Mouse (Mus musculus): ENCODE results near the gene Lhfpl2.

Lhfpl2 gene

DNA sequence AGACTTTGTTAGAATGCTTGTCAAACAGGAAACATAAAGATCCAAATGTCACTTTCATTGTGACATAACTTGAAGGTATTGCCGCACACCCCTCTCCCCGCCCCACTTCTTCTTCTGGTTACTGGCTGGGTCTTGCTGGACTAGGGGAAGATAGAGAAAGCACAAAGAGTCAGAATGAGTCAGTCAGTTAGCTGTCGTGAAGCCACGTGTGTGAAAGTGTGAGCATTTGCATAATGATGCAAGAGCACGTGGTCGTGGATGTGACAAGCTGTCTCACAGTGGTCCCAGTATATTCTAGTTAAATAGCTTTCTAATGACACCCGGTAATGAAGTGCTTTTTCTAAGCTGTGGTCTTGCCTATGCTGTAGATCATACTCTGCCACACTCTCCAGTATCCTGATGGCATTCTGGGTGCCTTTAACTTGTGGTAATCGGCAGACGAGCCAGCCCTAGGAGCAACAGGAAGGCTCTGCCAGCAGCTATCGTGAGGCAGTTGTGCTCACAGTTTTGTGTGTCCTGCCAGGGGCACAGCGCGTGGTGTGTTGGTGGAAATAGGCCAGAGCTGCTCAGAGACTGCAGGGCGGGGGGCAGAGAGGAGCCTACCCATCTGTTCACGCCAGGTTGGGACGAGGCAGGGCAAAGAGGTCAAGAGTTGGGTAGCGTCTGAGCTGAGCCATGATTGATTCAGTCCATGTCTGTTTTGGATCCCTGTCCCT is 40.9 kb downstream of the Lhfpl2 start:
- no peak for DNase-seq (ENCODE audit: low spot score)

DNA sequence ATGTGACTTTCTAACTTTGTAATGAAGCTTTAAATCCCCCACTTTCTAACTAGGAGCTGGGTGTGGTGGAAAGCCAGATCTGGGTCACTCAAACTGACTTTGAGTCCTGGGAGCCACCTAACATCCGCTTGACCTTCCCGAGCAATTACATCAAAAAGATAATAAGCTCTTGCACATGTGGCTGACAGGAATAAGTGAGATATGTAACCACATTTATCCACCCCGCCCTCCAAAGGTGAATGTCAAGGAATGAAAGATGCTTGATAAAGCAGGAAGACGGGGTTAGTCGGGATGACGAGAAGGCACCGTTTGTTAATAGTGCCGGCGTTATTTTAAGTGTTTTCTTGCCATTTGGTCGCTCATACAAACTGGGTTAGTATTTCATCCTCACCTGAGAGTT is 41.5 kb downstream of the Lhfpl2 start:
- no peak for DNase-seq (ENCODE audit: low spot score)

DNA sequence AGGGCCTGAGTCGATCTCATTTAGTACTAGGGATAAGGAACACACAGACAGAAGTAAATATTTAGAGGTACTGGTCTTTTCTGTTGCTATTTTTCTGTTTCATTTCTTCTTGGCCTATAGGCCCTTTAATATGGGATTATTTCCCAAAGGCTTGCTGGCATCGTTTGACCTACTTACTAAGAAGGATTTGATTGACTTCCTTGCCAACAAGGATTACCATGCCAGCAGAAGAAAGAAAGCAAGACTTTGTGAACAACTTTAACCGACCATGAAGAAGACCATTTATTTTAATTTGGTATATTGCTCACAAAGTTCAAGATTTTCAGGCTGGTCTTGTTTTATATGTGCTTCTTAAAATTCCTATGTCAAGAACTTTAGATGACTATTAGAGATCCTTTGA is 42.8 kb downstream of the Lhfpl2 start:
- DNase-seq (ENCODE audit: low spot score): no peak

DNA sequence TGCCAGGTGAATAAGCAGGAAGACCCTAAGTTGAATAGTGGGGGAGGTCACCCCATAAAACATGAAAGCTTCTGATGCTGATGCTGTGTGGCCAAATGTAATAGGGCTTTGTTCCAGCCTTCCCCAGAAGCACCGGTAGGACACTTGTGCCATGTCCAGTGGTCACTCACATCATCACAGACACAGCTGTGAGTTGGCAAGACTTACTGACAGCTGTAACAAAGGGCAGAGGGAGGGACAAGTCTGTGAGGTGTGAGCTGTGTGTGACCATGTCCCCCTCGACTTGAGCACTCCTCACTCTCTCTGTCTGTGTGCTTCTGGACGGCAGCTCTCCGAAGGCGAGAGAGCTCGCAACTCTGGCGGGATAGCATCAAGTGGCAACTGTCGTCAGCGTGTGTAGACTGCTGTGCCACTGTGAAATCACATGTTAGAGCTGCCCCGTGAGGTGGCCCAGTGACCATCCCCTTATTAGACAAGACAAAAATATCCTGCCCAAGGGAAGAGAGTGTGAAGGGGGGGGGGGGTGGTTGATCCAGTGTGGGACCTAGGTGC is 43.5 kb downstream of the Lhfpl2 start:
- no peak for DNase-seq (ENCODE audit: low spot score)

DNA sequence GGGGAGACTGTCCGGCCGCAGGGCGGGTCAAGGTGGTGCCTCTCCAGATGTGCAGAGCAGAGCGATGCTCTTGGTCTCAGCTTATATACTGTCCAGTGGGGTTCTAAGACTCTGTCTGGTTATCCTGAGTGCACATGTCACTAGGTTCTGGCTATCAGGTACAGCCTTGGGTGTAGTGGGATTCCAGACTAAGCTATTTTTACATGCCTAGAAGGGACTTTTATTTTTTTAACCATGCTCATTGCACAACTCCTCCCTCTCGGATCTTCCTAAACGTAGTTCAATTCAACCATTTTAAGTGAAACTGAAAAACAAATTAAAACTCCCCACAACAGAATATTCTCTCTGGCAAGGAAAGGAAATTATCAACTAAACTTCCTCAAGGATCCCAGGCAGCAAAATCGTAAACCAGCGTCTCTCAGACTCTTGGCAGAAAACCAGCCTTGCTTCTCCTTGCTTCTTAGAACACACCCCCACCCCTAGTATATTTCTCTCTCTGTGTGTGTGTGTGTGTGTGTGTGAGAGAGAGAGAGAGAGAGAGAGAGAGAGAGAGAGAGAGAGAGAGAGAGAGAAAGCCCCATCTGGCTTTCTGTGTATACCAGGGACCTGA is 47.4 kb downstream of the Lhfpl2 start:
- DNase-seq (ENCODE audit: low spot score): no peak

DNA sequence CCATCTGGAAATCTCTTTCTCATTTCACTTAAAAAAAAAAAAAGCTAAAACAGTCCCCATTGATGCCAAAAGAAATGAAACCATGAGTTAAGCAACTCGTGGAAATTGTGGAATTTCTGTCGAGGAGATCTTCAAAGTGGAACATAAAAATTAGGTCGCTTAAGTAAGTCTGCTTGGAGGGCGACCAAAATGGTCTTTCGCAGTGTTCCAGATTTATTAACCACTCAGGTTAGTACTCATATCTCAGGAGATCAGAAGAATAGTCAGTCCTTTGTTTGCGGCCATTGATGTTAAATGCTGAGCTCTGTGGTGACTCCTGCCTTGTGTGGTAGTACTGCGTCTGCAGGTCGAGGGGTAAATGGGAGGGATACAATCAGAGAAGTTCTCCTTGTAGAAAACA is 48.8 kb downstream of the Lhfpl2 start:
- no peak for DNase-seq (ENCODE audit: low spot score)

DNA sequence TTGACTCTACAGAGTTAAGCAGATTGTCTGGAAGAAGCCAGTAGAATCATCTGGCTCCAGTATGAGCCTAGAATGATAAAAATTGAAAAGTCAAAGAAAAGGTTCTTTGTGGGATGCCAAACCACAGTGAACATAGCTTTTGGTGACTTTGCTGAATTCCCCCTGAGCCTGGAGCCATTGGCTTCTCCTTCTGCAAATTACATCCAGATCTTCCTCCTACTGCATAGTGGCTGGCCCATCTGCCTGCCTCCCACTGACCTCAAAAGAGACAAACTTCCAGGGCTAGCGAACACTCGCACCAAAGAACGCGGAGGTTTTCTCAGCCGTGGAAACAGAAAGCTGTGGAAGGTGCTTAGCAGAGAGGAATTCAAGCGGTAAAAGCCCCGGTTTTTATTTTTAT is 49.4 kb downstream of the Lhfpl2 start:
- DNase-seq (ENCODE audit: low spot score): no peak

DNA sequence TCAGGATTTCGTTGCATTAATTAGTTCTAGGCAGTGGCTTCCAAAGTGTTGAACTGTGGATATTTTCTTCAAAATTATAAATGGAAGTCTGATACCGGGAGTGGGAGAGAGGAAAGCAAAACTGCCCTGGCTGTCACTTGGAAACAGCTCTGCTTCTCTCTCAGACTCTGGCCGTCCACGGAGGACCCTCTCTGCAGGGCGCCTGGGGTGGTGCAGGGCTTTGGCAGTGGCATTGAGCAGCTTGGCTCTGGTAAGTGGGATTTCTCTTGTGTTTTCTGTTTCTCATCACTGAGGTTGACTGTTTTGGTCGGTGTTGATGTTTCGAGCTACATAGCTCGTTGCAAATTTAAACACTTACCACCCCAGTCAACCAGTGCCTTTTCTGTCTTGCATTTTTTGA is 53.0 kb downstream of the Lhfpl2 start:
- DNase-seq (ENCODE audit: low spot score): no peak

DNA sequence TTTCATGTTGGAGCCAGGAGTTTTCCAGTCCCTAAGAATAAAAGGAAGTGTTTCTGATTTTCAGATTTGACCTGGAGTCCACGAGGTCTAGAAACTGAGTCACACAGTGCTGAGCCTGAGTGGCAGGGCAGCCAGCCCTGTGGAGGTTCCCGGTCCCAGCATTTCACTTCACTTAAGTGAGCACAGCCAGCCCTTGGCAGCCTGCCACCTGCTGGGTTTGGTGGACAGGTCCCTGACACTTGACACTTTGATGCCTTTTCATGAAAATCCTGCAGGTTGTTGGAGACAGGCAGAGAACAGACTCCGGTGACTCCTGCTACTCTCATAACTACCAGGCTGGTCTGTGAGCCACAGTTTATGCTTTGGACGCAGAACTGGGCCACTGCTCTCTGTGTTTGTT is 57.9 kb downstream of the Lhfpl2 start:
- DNase-seq (ENCODE audit: low spot score): no peak

DNA sequence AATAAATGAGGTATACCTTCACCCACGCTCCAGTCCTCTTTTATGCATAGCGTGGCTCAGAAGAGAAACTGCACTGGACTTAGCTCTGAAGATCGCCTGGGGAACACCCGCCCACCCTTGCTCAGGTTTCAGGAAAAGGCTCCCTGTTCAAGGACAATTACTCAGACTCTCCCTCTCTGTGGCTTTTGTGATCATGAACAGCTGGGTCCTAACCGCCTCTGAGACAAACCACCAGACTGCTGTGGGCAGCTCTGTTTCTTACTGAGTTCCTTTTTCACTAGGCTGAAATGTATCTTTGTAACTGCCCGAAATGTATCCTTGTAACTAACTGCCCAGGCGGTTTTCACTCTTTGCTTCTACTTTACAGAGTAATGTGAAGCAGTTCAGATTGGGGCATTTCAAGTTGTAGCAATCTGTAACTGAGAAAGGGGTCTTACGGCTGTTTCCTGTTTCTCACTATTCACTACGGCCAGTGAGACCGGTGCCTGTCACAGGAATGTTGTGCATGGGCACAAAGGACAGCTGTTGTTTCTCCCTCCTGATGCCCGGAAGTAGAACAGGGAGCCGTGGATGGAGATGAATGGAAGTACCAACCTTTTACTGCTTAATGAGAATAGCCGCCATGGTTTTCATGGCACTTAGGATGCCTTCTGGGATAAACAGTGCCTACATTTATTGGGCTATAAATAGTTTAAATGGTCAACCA is 59.3 kb downstream of the Lhfpl2 start:
- DNase-seq (ENCODE audit: low spot score): no peak

DNA sequence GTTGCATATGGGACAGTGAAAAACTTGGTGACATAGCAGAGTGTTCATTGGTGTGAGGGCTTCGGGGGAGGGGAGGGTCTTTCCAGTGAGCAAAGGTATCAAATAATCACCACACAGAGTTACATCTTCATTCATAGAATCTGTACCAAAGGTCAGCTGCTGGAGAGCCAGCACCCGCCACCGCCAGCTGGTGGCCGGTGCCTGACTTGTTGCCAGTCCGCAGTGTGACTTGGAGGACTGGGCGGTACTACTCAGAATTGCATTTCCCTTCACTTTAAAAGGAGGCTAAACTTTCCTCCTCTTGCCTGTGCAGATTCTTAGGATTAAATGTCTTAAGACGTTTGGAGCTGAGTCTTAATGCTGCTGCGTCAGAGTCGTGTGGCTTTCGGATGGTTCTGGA is 59.9 kb downstream of the Lhfpl2 start:
- no peak for DNase-seq (ENCODE audit: low spot score)

DNA sequence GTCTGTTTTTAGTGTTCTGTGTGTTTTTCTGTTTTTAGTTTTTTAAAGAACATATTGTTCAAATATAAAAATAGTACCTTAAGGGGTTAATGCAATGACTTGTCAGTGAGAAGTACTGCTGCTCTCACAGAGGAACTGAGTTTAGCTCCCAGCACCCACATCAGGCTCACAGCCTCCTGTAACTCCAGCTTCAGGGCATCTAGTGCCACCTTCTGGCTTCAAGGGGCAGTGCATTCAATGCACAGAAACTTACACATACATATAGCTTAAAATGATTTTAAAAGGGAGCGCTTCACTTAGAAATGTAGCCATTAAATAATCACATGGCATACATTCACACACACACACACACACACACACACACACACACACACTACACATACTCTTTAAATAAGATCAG is 60.5 kb downstream of the Lhfpl2 start:
- no peak for DNase-seq (ENCODE audit: low spot score)

DNA sequence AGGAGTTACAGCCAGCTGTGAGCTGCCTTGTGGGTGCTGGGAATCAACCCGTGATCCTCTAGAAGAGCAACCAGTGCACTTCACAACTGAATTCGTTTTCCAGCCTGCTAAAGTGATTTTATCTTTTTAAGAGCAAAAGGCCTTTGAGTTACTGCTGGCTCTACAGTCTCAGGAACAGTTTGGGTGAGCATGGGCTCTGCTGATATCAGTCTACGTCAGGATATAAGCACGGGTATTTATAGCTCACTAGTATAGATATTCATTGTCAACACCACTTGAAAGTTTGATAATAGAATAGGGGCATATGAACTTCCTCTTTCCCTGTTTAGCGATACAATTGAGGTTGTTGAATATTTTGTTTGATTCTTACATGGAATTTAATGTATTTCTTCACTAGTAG is 61.7 kb downstream of the Lhfpl2 start:
- no peak for DNase-seq (ENCODE audit: low spot score)

DNA sequence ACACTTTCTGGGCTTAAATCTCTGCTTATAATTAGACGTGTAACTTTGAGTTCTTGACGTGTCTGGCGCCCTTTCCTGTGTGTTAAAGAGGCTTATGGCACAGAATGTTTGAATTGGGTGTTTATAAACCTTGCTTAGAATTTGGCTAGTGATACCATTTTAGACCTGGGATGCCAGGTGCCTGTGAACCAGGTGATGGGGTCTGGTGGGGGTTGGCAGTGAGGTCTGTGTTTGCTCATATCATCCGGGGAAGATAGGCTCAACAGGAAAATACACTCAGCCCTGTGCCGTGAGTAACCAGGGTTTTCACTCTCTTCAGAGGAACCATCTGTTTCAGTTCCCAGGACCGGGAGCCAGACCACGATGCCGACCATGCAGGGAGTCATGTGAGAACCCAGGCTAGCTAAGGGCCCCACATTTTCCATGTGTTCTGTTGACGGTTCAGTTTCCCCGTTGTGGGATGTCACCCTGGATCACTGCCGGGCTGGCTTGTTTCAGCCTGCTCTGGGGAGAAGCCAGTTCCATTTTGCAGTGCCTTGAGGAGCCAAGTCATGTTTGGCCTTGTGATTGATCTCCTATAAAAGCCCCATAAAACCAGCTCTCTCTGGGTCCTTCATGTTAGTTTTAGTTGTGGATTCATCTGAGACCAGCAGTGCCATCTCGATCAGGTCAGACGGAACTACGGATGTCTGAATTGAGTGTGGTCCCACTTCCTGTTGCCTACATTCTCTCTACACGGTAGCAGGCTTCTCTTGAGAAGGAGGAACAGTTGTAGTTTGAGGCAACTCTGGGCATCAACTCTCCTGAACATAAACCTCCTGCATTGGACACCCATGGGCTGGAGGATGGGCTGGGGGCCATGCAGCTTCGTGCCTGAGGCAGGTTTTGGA is 65.4 kb downstream of the Lhfpl2 start:
- no peak for DNase-seq (ENCODE audit: low spot score)

DNA sequence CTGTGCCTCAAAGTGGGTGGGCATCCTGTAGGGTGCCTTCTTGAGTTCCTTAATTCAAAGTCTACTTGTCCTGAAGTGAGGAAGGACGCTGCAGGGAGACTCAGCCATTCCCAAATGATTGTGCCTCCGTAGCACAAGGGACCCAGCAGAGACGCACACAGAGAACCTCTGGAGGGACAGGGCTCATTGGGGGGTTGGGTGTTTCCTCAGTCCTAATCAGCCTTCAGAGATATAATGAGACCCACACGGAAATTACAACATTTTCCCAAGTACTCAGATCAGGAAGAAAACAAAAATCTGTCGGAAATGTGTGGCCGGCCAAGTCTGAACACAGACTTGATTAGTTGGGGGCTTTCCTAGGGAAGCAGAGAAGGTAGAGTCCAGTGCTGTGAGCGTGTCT is 72.8 kb downstream of the Lhfpl2 start:
- no peak for DNase-seq (ENCODE audit: low spot score)

DNA sequence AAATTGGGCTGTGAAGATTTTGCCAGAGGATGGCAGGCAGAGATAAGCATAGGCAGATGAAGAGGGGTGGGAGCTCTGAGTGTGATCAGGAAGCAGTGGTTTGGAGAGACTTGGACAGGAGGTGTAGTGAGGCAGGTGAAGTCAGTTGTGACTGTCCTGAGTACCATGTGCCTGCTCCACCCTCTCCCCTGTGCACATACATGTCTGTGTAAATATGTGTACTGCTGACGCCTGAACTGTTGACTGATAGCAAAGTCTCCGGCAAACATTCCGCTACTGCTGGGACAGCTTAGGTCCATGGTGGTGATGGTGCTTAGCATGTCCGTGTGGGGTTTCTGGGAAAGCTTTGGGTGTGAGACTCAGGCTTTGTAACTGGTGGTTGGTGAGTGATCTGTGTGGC is 73.5 kb downstream of the Lhfpl2 start:
- no peak for DNase-seq (ENCODE audit: low spot score)

DNA sequence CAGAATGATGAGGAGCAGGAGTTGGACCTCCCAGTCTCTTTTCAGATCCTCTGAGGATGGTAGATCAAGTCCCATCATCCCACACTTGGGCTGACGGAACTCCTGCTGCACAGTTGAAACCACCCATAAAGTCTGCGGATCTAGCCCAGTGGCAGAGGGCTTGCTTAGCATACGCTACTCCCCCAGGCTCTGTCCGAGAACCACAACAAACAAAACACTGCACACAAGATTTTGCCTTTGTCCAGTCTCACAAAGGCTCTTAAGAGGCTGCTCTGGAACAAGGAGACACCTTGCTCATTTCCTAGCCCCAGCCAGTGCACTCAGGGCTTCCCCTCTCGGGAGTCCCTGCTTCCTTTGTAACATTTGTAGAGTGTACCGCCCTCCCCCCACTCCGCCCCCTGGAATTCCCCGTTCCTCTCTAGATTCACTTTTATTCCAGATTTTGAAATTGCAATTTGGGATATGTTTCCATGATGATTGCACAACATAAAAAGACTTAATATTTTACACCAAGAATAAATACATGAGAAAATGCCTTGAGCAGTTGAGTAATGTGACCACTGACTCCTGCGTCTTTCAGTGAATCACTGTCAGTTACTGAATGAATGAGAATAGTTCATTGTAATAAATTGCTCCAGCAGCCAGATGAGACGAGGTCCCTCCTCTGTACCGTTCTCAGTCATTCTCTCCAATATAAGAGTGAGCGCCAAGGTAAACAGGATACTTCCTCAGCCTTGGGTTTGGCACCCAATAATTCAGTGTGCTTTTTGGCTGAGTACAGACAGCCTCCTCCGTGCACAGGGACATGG is 74.8 kb downstream of the Lhfpl2 start:
- DNase-seq (ENCODE audit: low spot score): no peak

DNA sequence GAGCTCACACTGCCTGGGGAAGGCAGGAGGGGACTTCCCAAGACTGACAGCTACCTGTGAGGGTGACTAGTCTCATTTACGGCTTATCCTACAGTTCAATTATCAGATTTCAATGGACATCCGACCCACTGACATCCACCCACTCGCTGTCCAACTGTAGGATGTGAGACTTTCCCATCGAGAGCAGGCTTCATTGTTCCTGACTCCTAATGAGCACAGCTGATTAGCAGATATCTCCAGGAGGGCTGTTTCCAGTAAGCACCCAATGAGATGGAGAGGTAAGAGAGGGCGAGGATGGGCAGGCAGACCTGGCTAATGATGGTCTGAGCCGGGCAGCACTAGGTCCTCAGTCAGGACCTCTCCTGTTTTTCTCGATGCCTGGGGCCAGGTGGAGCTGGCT is 77.0 kb downstream of the Lhfpl2 start:
- DNase-seq (ENCODE audit: low spot score): no peak

DNA sequence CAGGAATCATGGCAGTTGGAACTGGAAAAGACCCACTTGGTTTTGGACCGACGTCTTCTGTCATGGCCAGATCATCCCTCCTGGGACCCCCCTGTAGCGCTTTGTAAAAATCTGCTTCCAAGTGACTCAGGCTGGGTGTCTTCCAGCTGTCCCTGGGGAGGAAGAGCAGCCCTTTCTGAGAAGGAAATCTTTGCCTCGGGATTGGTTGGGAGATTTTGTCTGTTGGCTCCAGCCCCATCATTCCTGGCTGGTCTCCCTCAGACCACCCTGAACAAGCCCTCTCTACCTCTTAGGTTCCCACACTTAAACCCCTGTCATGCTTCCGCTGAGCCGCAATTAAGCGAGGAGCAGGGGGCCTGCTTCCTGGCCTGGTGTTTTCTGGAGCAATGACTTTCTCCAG is 77.6 kb downstream of the Lhfpl2 start:
- no peak for DNase-seq (ENCODE audit: low spot score)

DNA sequence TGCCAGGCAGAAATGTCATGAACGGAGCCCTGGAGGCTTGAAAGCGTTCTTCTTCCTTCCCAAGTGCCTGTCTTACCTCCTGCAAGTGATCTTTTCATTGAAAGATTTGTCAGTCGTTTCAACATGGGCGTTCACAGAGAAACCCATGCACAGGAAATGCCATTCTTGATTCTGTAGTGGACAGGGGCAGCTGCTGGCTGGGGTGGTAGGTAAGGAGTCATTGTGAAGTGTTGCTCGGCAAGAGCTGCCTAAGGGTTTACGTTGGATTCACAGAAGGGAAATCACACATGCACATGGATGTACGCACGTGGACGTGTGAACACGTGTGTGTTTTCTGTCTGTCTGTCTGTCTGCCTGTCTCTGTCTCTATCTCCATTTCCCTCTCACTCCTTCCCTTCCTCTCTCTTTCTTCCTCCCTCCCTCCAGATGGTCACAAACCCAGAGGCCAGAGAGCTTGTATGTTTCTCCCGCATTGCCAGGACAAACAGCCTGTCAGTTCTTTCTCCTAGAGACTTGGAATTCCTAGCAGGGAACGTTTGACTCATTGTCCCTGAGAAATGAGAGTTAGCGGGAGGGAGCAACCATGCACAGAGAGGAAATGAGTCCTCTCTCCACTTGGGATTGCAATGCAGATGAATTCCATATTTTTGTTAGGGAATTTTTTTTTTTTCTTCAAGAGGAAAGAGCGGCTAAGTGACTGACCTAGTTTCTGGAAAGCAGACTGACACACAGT is 82.3 kb downstream of the Lhfpl2 start:
- DNase-seq (ENCODE audit: low spot score): no peak

DNA sequence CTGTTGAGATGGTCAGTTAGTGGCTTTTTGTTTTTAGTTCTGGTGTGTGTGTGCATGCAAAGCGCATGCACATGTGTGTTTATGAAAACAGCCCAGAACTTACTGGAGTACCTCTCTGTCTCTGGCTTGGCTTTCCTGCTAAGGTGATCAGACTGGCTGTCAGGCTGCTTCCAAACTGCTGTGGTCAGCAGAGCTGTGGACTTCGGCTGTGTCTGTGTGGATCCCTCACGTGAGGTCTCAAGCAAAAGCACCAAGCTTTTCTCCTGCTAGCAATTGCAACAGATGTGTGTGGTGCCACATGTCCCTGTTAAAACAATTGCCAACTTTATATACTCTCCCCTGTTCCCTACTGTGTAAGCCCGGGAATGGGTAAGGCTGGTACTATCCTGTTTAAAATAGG is 82.8 kb downstream of the Lhfpl2 start:
- DNase-seq (ENCODE audit: low spot score): no peak

Measured in c-Kit-positive CD71-positive TER-119-positive erythroid progenitor cells, embryonic 14.5 days (primary cell).